Mouse (Mus musculus) MEL (cell line): Measurements from ENCODE around the gene Tex38. TPM values are rescaled to one million over a fixed set of nuclear protein-coding genes. Genes with fewer than 3 reads are reported as not detected.

Experiments
- DNase-seq: peaks from one replicate; pipeline ENCODE4 v3.0.0; 2011; ENCODE audit warnings: low read depth, low spot score
- H3K27ac ChIP-seq: 2 replicates; pipeline ENCODE4 v1.5.1; 2012; ENCODE audit warnings: low read depth, mild to moderate bottlenecking, control low read depth, low read length, moderate library complexity; ENCODE audit not compliant: control insufficient read depth
- H3K27me3 ChIP-seq, 2 experiments: fragments of 150-350 bp in 1 of 2; sonication (generic) in 1 of 2; 2 replicates each; pipeline ENCODE4 v1.6.1; 2012; ENCODE audit warnings: low read length in 2 of 2, mild to moderate bottlenecking in 2 of 2, improper control_type of control experiment in 1 of 2, moderate library complexity in 1 of 2; ENCODE audit not compliant: insufficient read depth in 2 of 2, control insufficient read depth in 1 of 2
- H3K36me3 ChIP-seq, 2 experiments: 2 replicates each; pipeline ENCODE4 v1.6.1; 2012 to 2014; ENCODE audit warnings: low read length in 2 of 2, improper control_type of control experiment in 1 of 2, inconsistent platforms in 1 of 2, mild to moderate bottlenecking in 1 of 2; ENCODE audit not compliant: insufficient read depth in 2 of 2, control insufficient read depth in 1 of 2
- H3K4me1 ChIP-seq, 2 experiments: fragments of 150-350 bp in 1 of 2; sonication (generic) in 1 of 2; 2 replicates each; pipeline ENCODE4 v1.6.1; 2012; ENCODE audit warnings: low read length in 2 of 2, improper control_type of control experiment in 1 of 2, mild to moderate bottlenecking in 1 of 2; ENCODE audit not compliant: insufficient read depth in 2 of 2, control insufficient read depth in 1 of 2
- H3K4me3 ChIP-seq, 2 experiments: fragments of 150-350 bp in 1 of 2; sonication (generic) in 1 of 2; 2 replicates each; pipeline ENCODE4 v1.5.1; 2012; ENCODE audit warnings: low read depth in 2 of 2, low read length in 2 of 2, mild to moderate bottlenecking in 2 of 2, moderate library complexity in 2 of 2, control low read depth in 1 of 2, improper control_type of control experiment in 1 of 2; ENCODE audit not compliant: control insufficient read depth in 1 of 2, insufficient read depth in 1 of 2
- H3K79me2 ChIP-seq: 2 replicates; pipeline ENCODE4 v1.6.1; 2012; ENCODE audit warnings: mild to moderate bottlenecking, low read length, moderate library complexity; ENCODE audit not compliant: control insufficient read depth, poor library complexity, insufficient read depth
- H3K9ac ChIP-seq: 2 replicates; pipeline ENCODE4 v1.6.1; 2012; ENCODE audit warnings: low read depth, mild to moderate bottlenecking, control low read depth, low read length, moderate library complexity; ENCODE audit not compliant: control insufficient read depth, poor library complexity, severe bottlenecking
- H3K9me3 ChIP-seq: fragments of 150-350 bp; sonication (generic); replicated peaks from 2 replicates; pipeline ENCODE4 v1.6.1; 2012; ENCODE audit warnings: mild to moderate bottlenecking, low read length, improper control_type of control experiment, moderate library complexity; ENCODE audit not compliant: insufficient read depth
- BHLHE40 ChIP-seq: IDR thresholded peaks from 2 replicates; pipeline ENCODE4 v1.6.1; 2012; ENCODE audit warnings: low read depth, mild to moderate bottlenecking, inconsistent platforms, low read length, improper control_type of control experiment, borderline replicate concordance
- CHD1 ChIP-seq: IDR thresholded peaks from 2 replicates; pipeline ENCODE4 v1.6.1; 2012; ENCODE audit warnings: low read depth, mild to moderate bottlenecking, inconsistent platforms, low read length, improper control_type of control experiment
- CHD2 ChIP-seq: IDR thresholded peaks from 2 replicates; pipeline ENCODE4 v1.6.1; 2011; ENCODE audit warnings: low read length, improper control_type of control experiment
- CTCF ChIP-seq, 3 experiments: IDR thresholded peaks in 2 of 3; conservative IDR thresholded peaks in 1 of 3; 2 replicates each; pipeline ENCODE4 v1.5.1; 2011 to 2012; ENCODE audit warnings: low read length in 3 of 3, low read depth in 2 of 3, mild to moderate bottlenecking in 2 of 3, improper control_type of control experiment in 1 of 3, inconsistent platforms in 1 of 3, mixed read lengths in 1 of 3, moderate library complexity in 1 of 3; ENCODE audit not compliant: control insufficient read depth in 1 of 3, insufficient read depth in 1 of 3, poor library complexity in 1 of 3, severe bottlenecking in 1 of 3
- E2F4 ChIP-seq: IDR thresholded peaks from 2 replicates; pipeline ENCODE4 v1.6.1; 2011; ENCODE audit warnings: low read depth, low read length, improper control_type of control experiment, borderline replicate concordance
- HCFC1 ChIP-seq: IDR thresholded peaks from 2 replicates; pipeline ENCODE4 v1.6.1; 2012; ENCODE audit warnings: low read depth, mild to moderate bottlenecking, inconsistent platforms, low read length, improper control_type of control experiment, moderate library complexity
- JUND ChIP-seq: IDR thresholded peaks from 2 replicates; pipeline ENCODE4 v1.6.1; 2011; ENCODE audit warnings: low read depth, mild to moderate bottlenecking, improper control_type of control experiment, low read length
- MAX ChIP-seq: IDR thresholded peaks from 2 replicates; pipeline ENCODE4 v1.6.1; 2011; ENCODE audit warnings: low read length, improper control_type of control experiment
- MAZ ChIP-seq: IDR thresholded peaks from 2 replicates; pipeline ENCODE4 v1.6.1; 2012; ENCODE audit warnings: low read depth, mild to moderate bottlenecking, inconsistent platforms, low read length, improper control_type of control experiment
- NELFE ChIP-seq: IDR thresholded peaks from 2 replicates; pipeline ENCODE4 v1.6.1; 2011; ENCODE audit warnings: low read depth, low read length, improper control_type of control experiment
- NRF1 ChIP-seq: IDR thresholded peaks from 2 replicates; pipeline ENCODE4 v1.6.1; 2014; ENCODE audit warnings: low read depth, mild to moderate bottlenecking, inconsistent platforms, low read length, improper control_type of control experiment, moderate library complexity; ENCODE audit not compliant: poor library complexity, insufficient read depth, severe bottlenecking
- POLR2A ChIP-seq, 2 experiments: IDR thresholded peaks; 2 replicates each; pipeline ENCODE4 v1.6.1; 2011 to 2012; ENCODE audit warnings: low read length in 2 of 2, mild to moderate bottlenecking in 2 of 2, control low read depth in 1 of 2, improper control_type of control experiment in 1 of 2, low read depth in 1 of 2, moderate library complexity in 1 of 2; ENCODE audit not compliant: control insufficient read depth in 1 of 2, insufficient read depth in 1 of 2, poor library complexity in 1 of 2
- POLR2AphosphoS5 ChIP-seq: IDR thresholded peaks from 2 replicates; pipeline ENCODE4 v1.6.1; 2012; ENCODE audit warnings: low read depth, borderline replicate concordance, mild to moderate bottlenecking, inconsistent platforms, low read length, moderate library complexity, mixed read lengths
- TBP ChIP-seq: IDR thresholded peaks from 2 replicates; pipeline ENCODE4 v1.8.0; 2011; ENCODE audit warnings: low read depth, low read length, improper control_type of control experiment
- USF1 ChIP-seq: IDR thresholded peaks from 2 replicates; pipeline ENCODE4 v1.6.1; 2014; ENCODE audit warnings: low read depth, mild to moderate bottlenecking, inconsistent platforms, low read length, improper control_type of control experiment, moderate library complexity
- USF2 ChIP-seq, 2 experiments: IDR thresholded peaks; 2 replicates each; pipeline ENCODE4 v1.6.1; 2011 to 2012; ENCODE audit warnings: improper control_type of control experiment in 2 of 2, low read length in 2 of 2, borderline replicate concordance in 1 of 2, inconsistent platforms in 1 of 2, low read depth in 1 of 2, mild to moderate bottlenecking in 1 of 2; ENCODE audit not compliant: insufficient read depth in 1 of 2
- ZC3H11A ChIP-seq: IDR thresholded peaks from 2 replicates; pipeline ENCODE4 v1.6.1; 2012; ENCODE audit warnings: low read depth, mild to moderate bottlenecking, inconsistent platforms, low read length, improper control_type of control experiment
- polyA plus RNA-seq, 2 experiments: library from polyadenylated mRNA; stranded (reverse) in 1 of 2; unstranded in 1 of 2; fragments of >175 nt in 1 of 2; fragments of >200 nt in 1 of 2; gene quantifications; 2 replicates each; pipeline versions ENCODE4 v1.2.1 to v1.2.4; 2012; ENCODE audit warnings: low replicate concordance in 2 of 2, low read depth in 1 of 2; ENCODE audit not compliant: insufficient read length in 2 of 2, insufficient read depth in 1 of 2, missing spikeins in 1 of 2
- total RNA-seq: library from RNA; depleted of rRNA; stranded (reverse); fragments of 300-350 nt; gene quantifications from 2 replicates; pipeline ENCODE4 v1.2.3, GENCODE M21; 2012

Gene Tex38
- total and polyA plus RNA-seq, 3 experiments: 0.15 TPM; not detected in 2

GRCm38 (mm10) chr4:115780269-115780668 is 549 bp downstream of the Tex38 start:
- H3K4me1 ChIP-seq: peaks cover 6 to 9% of the 10 kb centered on the region in 2 experiments; a peak in 2 of 4 replicates
- no peaks in the 10 kb centered on the region for H3K27me3 ChIP-seq
- H3K4me3 ChIP-seq: no peak overlapping the region
- no peak overlapping the region for H3K9ac ChIP-seq
- H3K79me2 ChIP-seq: peaks cover 3% of the 10 kb centered on the region
- no peak overlapping the region for H3K27ac ChIP-seq
- TF ChIP-seq USF2 (IDR thresholded peaks at IDR 0.05; ENCODE audit: borderline replicate concordance in 1 of 2, insufficient read depth in 1 of 2, low read depth in 1 of 2, low read length in 2 of 2): no peak
- TF ChIP-seq CHD1: no peak
- TF ChIP-seq MAX: no peak
- TF ChIP-seq USF1: no peak
- no peak for DNase-seq
- peaks cover 3 to 6% of the 10 kb centered on the region in 2 experiments; a peak in 3 of 4 replicates for H3K36me3 ChIP-seq
- H3K9me3 ChIP-seq: no peaks in the 10 kb centered on the region

GRCm38 (mm10) chr4:115777627-115778026 is 3.2 kb downstream of the Tex38 start:
- Histone ChIP-seq H3K27me3 (no peaks in the 10 kb centered on the region), H3K4me1 (no peaks in the 10 kb centered on the region), H3K79me2 (no peaks in the 10 kb centered on the region), H3K9ac (no peak overlapping the region), H3K4me3 (no peak overlapping the region), H3K36me3 (peaks cover 0 to 9% of the 10 kb centered on the region in 2 experiments; a peak in 2 of 4 replicates), H3K27ac (no peak overlapping the region), H3K9me3 (no peaks in the 10 kb centered on the region)
- TF ChIP-seq BHLHE40 (no peak), NELFE (no peak), MAZ (no peak), CHD2 (no peak), NRF1 (no peak), POLR2A (IDR thresholded peaks at IDR 0.05; ENCODE audit: control insufficient read depth in 1 of 2, insufficient read depth in 1 of 2, low read depth in 1 of 2, low read length in 2 of 2, poor library complexity in 1 of 2) (no peak), JUND (no peak), CTCF (IDR thresholded peaks at IDR 0.05 in 2 of 3, conservative IDR thresholded peaks at IDR 0.05 in 1 of 3; ENCODE audit: control insufficient read depth in 1 of 3, insufficient read depth in 1 of 3, low read depth in 2 of 3, low read length in 3 of 3, poor library complexity in 1 of 3, severe bottlenecking in 1 of 3) (no peak), ZC3H11A (no peak), E2F4 (no peak), TBP (no peak), POLR2AphosphoS5 (no peak), HCFC1 (no peak)
- no peak for DNase-seq
